In the genomic region with DNA sequence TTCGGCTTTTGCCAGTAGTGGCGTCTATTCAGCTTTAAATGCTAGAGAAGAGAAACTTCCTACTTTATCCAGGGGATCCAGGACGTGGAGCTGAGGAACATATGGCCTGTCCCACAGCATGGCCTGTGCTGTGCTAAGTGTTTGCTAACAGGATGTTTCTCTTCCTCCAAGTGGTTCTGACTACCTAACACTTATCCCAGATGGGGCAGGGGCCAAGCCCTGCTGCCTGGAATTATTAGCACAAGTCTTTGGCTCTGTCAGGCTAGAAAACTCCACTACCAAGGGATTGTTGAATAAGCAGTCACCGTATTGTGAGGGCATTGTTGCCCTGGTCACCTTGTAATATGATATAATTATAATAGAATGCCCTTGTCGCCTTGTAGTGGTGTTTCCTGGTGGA, we compare ENCODE assay signal across 9 mouse cellular contexts.
"Had no signal": no experiment of that assay in that cellular context is flagged by ENCODE, and none has a peak within 500 bp of the region (broad histone marks: within the 10 kb centered on the region; RNA-seq: fewer than 3 reads in every experiment).

No protein-coding gene starts in this region.

- DNase-seq: kidney, adult 11 months; kidney, adult 9 months; kidney, postnatal 36 days; lung, embryonic 14.5 days; right cerebral cortex, postnatal 14 days had no signal

- H3K4me1 ChIP-seq: limb, embryonic 13.5 days; megakaryocyte, embryonic 14.5 days; stomach, embryonic 15.5 days had no signal

- H3K4me3 ChIP-seq: limb, embryonic 13.5 days; megakaryocyte, embryonic 14.5 days; midbrain, embryonic 12.5 days; stomach, embryonic 15.5 days had no signal
